Mouse (Mus musculus): ENCODE results near the gene Tnfrsf14. TPM values are rescaled to one million over a fixed set of nuclear protein-coding genes. Genes with fewer than 3 reads are reported as not detected.

Gene Tnfrsf14
- polyA plus RNA-seq, 1 experiment from 2014 or later, result not detected

DNA sequence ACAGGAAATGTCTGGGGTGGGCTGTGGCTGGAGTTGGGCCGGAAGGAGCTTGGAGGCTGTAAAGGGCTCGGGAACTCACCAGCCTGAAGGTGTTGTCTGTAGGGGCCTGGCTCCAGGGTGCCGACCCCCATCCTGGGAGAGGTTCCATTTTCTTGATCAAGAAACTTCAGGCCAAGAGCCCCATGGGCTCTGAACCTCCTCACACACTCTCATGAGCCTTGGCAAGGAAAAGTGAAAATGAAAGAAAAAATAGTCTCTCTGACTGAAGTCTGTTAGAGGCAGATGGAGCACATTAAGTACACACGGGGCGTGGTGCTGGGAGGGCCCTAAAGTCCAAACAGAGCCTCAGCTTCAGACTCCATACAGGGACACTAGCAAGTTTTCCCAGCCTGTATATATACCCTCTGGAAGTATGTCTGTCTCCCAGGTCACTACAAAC is 445 bp downstream of the Tnfrsf14 start:
- H3K9ac ChIP-seq (replicated peaks), result no peak overlapping the region
- H3K9me3 ChIP-seq, result no peaks in the 10 kb centered on the region
- WGBS, result 79% methylated on average over 5 of the region's 5 CpGs
- ATAC-seq (replicated peaks), result no peak
- no peak overlapping the region for H3K4me3 ChIP-seq
- H3K4me2 ChIP-seq (replicated peaks), result no peak overlapping the region
- no peaks in the 10 kb centered on the region for H3K4me1 ChIP-seq
- no peaks in the 10 kb centered on the region for H3K27me3 ChIP-seq
- H3K27ac ChIP-seq (replicated peaks), result no peak overlapping the region
- no peaks in the 10 kb centered on the region for H3K36me3 ChIP-seq

DNA sequence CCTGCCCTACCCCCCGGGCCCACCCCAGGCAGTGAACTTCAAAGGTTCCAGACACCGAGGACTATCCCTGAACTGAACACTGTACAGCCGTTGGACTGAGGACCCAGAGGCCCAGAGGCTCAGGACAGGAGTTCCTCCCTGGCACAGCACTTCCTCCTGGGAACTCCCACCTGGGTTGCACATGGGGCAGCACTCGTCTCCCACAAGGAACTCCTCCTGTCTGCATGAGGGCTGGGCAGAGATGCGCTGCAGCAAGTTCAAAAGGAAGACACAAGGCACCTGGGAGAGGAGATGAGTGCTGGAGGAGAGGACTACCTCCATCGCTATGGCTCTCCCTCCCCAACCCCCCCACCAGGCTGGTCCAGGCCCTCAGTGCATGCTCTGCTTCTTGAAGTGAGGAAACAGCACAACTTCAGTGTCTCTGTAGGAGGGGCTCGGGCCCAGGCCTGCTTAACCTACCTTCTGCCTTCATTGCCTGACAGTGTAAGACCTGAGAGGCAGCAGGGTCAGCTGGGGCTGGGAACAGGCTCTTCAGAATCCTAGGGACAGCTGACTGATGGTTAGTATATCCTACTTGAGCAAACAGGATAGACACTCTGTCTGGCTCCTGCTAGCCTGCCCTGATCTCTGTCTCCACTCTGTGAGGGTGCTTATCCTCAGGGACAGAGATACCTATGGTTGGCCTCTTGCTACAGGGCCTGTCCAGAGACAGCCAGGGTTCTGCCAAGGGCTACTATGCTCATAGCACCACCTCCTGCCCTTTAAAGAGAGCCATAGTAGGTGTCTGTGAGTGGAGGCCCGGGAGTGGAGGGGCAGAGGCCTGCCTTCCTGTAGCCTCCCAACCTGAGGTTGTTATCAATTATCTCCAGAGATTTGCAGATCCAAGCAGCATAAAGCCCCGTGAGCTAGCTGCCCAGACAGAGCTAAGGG is 1.1 kb downstream of the Tnfrsf14 start:
- WGBS, result 71% methylated on average over 9 of the region's 9 CpGs
- Histone ChIP-seq H3K4me3 (no peak overlapping the region), H3K9ac (replicated peaks) (no peak overlapping the region), H3K36me3 (no peaks in the 10 kb centered on the region), H3K9me3 (no peaks in the 10 kb centered on the region), H3K4me2 (replicated peaks) (no peak overlapping the region), H3K4me1 (no peaks in the 10 kb centered on the region), H3K27ac (replicated peaks) (no peak overlapping the region), H3K27me3 (no peaks in the 10 kb centered on the region)
- no peak for ATAC-seq (replicated peaks)

DNA sequence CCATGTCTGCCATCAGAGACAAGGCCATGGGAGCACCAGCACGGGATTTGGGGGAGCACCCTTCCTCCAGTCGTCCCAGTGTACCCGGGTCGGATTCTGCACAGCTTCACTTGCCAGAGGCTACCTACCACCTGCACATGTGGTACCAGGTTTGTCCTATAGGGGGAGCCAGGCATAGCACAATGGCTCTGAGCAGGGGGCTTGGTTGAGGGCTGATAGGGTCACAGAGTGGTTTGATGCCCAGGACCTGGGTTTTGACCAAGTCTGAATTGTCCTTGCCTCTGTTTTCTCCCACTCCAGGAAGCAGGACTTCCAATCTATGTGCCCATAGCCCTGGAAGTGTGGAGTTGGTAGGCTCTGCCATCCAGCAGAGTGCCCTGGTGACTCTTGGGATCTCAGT is 3.0 kb downstream of the Tnfrsf14 start:
- no peak overlapping the region for H3K4me2 ChIP-seq (replicated peaks)
- no peak overlapping the region for H3K27ac ChIP-seq (replicated peaks)
- ATAC-seq (replicated peaks), result no peak
- WGBS, result 54% methylated on average over 4 of the region's 4 CpGs
- H3K9me3 ChIP-seq, result no peaks in the 10 kb centered on the region
- H3K4me3 ChIP-seq, result no peak overlapping the region
- no peaks in the 10 kb centered on the region for H3K27me3 ChIP-seq
- H3K9ac ChIP-seq (replicated peaks), result no peak overlapping the region
- H3K36me3 ChIP-seq, result no peaks in the 10 kb centered on the region
- no peaks in the 10 kb centered on the region for H3K4me1 ChIP-seq

DNA sequence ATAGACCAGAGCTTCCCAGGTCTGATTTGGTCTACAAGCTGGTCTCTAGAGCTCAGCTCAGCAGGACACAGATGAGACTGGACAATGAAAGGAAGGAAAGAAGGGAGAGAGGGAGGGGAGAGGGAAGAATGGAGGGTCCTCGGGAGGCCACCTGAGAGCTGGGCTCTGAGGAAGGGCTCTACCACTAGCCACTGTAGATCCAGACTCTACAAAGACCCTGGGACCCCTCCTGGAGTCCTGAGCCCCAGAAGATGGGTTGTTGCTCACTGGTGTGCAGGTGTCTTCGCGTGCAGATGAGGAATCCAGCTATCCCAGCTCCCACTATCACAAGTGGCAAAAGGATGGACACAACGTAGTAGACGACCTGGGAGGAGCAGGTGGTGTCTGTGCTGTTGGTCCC is 5.4 kb downstream of the Tnfrsf14 start:
- Histone ChIP-seq H3K9me3 (no peaks in the 10 kb centered on the region), H3K27ac (replicated peaks) (no peak overlapping the region), H3K27me3 (no peaks in the 10 kb centered on the region), H3K9ac (replicated peaks) (no peak overlapping the region), H3K4me1 (no peaks in the 10 kb centered on the region), H3K4me3 (no peak overlapping the region), H3K4me2 (replicated peaks) (no peak overlapping the region), H3K36me3 (no peaks in the 10 kb centered on the region)
- WGBS, result 82% methylated on average over 5 of the region's 5 CpGs
- ATAC-seq (replicated peaks), result no peak

DNA sequence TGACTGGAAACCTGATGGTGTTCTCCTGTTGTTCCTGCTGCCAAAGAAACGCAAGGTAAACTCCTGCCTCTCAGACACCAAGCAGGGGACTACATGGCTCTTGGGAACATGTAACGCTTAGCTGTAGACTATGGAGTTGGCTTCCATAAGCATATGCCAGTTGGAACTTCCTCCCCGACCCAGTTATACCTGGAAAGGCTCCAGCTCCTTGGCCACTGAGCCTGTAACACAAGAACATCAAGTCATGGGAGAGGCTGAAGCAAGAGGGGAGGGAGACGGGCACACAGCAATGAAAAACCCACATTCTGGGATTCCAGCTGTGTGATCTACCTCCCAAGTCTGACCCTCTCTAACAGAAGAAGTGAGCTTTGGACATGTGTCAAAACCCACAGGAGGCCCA is 6.1 kb downstream of the Tnfrsf14 start:
- no peaks in the 10 kb centered on the region for H3K27me3 ChIP-seq
- no peak overlapping the region for H3K27ac ChIP-seq (replicated peaks)
- ATAC-seq (replicated peaks), result no peak
- no peaks in the 10 kb centered on the region for H3K36me3 ChIP-seq
- no peak overlapping the region for H3K4me2 ChIP-seq (replicated peaks)
- H3K9me3 ChIP-seq, result no peaks in the 10 kb centered on the region
- H3K4me1 ChIP-seq, result no peaks in the 10 kb centered on the region
- H3K4me3 ChIP-seq, result no peak overlapping the region
- no peak overlapping the region for H3K9ac ChIP-seq (replicated peaks)
- 80% methylated on average over 4 of the region's 4 CpGs for WGBS

DNA sequence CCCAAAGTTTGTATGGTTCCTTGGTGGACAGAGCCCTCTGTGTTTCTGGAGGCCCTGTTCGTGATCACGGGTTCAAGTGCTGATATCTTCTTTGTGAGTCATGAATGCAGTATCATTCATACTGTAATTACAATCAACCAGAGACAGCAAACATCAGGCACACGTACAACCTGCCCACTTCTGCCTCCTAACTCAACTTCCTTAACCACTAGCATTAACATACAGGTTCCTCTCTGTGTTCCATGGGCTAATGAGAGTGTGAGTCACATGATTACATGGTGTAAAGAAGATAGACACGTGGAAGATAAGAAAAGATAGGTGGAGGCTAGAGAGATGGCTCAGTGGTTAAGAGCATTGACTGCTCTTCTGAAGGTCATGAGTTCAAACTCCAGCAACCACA is 11.7 kb downstream of the Tnfrsf14 start:
- no peaks in the 10 kb centered on the region for H3K9me3 ChIP-seq
- no peaks in the 10 kb centered on the region for H3K27me3 ChIP-seq
- WGBS, result 83% methylated on average over 4 of the region's 4 CpGs
- ATAC-seq (replicated peaks), result no peak
- no peak overlapping the region for H3K4me2 ChIP-seq (replicated peaks)
- H3K4me1 ChIP-seq, result no peaks in the 10 kb centered on the region
- H3K4me3 ChIP-seq, result no peak overlapping the region
- H3K9ac ChIP-seq (replicated peaks), result no peak overlapping the region
- H3K27ac ChIP-seq (replicated peaks), result no peak overlapping the region
- H3K36me3 ChIP-seq, result no peaks in the 10 kb centered on the region

DNA sequence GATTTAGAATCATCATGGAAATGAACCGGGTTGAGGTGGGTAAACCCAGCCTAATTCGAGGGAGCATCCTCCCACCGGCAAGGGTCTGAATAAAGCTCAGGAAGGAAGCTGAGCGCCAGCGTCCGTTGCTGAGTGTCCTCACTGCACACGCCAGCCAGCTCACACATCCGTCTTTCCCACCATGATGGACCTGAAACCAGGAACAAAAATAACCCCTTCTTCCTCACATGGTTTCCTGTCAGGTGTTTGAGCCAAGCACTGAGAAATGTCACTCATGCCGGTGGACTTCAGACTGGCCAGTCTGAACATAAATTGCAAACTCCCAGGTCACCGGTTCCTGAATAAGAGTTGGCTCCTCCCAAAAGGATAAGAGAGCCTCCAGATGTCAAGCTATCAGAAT is 13.1 kb downstream of the Tnfrsf14 start:
- Histone ChIP-seq H3K9me3 (no peaks in the 10 kb centered on the region), H3K4me2 (replicated peaks) (no peak overlapping the region), H3K4me3 (no peak overlapping the region), H3K9ac (replicated peaks) (no peak overlapping the region), H3K27ac (replicated peaks) (no peak overlapping the region), H3K4me1 (no peaks in the 10 kb centered on the region), H3K27me3 (no peaks in the 10 kb centered on the region), H3K36me3 (no peaks in the 10 kb centered on the region)
- ATAC-seq (replicated peaks), result no peak
- 91% methylated on average over 10 of the region's 10 CpGs for WGBS

DNA sequence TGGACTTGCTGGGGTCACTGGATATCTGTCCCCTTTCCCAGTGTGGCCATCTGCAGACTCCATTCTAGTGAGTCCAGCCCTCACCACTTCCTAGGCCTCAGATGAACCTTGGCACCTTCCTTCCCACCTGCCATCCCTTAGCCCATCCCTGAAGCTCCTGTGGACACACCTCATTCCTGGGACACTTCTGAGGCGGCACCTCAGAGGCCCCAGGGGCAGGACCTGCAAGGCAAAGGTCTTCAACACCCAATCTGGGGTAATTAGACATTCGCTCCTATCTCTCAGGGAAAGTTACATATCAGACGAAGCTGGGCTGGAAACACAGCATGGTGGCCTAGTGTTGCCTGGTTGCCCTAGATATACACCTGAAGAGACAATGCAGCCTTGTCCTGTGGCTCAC is 13.7 kb downstream of the Tnfrsf14 start:
- no peaks in the 10 kb centered on the region for H3K27me3 ChIP-seq
- ATAC-seq (replicated peaks), result no peak
- H3K4me2 ChIP-seq (replicated peaks), result no peak overlapping the region
- no peak overlapping the region for H3K27ac ChIP-seq (replicated peaks)
- H3K4me1 ChIP-seq, result no peaks in the 10 kb centered on the region
- WGBS, result 92% methylated on average over 3 of the region's 3 CpGs
- no peaks in the 10 kb centered on the region for H3K9me3 ChIP-seq
- H3K36me3 ChIP-seq, result no peaks in the 10 kb centered on the region
- no peak overlapping the region for H3K4me3 ChIP-seq
- no peak overlapping the region for H3K9ac ChIP-seq (replicated peaks)

DNA sequence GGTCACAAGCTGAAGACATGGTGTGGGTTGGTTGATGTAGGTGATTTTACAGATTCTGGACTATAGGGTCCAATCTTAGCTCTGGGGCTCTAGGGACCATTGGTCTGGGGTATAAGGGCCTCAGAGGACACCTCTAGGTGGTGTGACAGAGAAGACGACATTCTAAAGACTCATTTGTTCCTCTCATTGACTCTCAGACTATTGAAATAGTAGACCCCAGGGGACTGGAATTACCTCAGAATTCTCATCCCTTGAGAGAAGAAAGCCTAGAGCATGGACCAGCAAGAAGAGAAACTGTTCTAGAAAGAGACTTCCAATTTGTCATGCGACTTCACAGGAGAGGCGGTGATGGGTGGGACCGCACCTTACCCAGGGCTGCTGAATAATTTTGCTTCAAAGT is 14.1 kb downstream of the Tnfrsf14 start:
- ATAC-seq (replicated peaks), result no peak
- H3K4me2 ChIP-seq (replicated peaks), result no peak overlapping the region
- no peak overlapping the region for H3K4me3 ChIP-seq
- no peaks in the 10 kb centered on the region for H3K9me3 ChIP-seq
- WGBS, result 93% methylated on average over 4 of the region's 4 CpGs
- H3K27ac ChIP-seq (replicated peaks), result no peak overlapping the region
- no peak overlapping the region for H3K9ac ChIP-seq (replicated peaks)
- no peaks in the 10 kb centered on the region for H3K4me1 ChIP-seq
- H3K36me3 ChIP-seq, result no peaks in the 10 kb centered on the region
- no peaks in the 10 kb centered on the region for H3K27me3 ChIP-seq

DNA sequence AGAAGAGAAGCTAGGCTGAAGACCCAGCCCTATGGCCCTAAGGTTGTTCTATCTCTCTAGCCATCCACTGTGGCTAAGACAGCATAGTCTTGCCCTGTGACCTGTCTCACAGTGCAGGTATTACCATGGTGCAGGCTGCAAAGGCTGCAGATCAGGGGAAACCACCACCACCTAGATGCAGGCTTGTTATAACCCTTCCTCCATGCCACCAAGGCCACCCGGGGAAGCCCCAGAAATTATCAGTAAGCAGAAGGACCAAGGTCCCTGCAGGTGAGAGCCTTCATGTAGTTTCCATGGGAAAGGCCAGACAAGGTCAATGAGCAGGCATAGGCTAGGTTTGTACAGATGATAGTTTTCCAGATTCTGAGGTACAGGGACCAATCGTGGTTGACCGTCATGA is 14.5 kb downstream of the Tnfrsf14 start:
- H3K9ac ChIP-seq (replicated peaks), result no peak overlapping the region
- no peak overlapping the region for H3K27ac ChIP-seq (replicated peaks)
- H3K4me3 ChIP-seq, result no peak overlapping the region
- H3K4me2 ChIP-seq (replicated peaks), result no peak overlapping the region
- no peak for ATAC-seq (replicated peaks)
- H3K9me3 ChIP-seq, result no peaks in the 10 kb centered on the region
- no peaks in the 10 kb centered on the region for H3K27me3 ChIP-seq
- no peaks in the 10 kb centered on the region for H3K4me1 ChIP-seq
- H3K36me3 ChIP-seq, result no peaks in the 10 kb centered on the region
- 92% methylated on average over 3 of the region's 3 CpGs for WGBS

DNA sequence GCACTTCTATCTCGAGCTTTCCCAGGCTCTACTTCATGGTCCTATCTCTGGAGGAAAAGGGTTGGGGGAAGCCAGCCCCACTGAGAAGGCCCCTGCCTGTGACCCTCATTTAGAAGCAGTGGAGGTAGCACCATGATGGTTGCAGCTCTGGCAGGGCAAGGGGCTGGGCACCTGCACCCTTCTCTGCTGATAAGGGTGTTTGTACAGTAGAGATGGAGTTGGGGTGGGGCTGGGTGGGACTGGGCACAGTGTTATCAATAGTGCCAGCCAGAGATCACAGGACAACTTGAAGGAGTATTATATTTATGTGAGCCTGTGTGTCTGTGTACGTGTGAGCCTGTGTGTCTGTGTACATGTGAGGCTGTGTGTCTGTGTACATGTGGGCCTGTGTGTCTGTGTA is 16.7 kb downstream of the Tnfrsf14 start:
- Histone ChIP-seq H3K27ac (replicated peaks) (no peak overlapping the region), H3K9ac (replicated peaks) (no peak overlapping the region), H3K4me1 (peaks cover 4% of the 10 kb centered on the region), H3K36me3 (no peaks in the 10 kb centered on the region), H3K4me3 (no peak overlapping the region), H3K9me3 (no peaks in the 10 kb centered on the region), H3K4me2 (replicated peaks) (no peak overlapping the region), H3K27me3 (no peaks in the 10 kb centered on the region)
- no peak for ATAC-seq (replicated peaks)
- 83% methylated on average over 2 of the region's 2 CpGs for WGBS

DNA sequence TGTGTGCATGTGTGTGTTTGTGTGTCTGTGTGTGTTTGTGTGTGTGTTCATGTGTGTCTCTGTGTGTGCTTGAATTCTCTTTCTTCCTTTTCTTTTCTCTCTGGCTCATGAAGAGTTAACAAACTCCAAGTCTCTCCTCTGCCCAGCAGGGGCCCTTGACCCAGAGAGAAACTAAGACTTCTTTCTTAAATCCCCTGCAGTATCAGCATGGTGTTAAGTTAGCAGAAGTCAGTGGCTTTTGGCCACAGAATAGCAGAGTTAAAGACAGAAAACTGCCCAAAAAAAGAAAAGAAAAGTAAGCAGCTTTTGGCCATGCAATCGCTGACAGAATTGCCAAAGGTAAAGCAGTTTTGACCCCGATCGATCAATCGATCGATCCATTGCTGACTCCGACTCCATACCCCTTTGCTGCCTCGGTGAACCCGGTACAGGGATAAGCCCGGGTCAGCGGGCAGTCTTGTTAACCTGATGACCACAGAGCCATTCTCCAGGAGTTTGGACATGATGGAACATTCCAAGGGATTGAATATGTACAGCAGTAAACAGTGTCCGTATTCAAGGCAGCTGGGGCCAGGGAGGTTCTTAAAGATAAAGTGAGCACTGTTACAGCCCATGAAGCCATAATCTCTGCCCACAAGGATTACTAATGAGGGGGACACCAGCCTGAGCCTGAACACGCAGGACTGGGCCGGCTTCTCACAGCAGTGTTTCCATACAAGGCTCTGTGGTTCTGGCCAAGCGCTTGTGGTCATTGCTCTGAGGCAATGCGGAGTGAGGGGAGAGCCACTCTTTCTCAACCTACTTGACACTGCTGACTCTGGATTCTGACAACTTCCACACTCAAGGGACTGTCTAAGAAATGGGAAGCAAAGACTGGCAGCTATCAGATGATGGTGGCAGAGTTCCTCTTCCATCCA is 17.5 kb downstream of the Tnfrsf14 start:
- ATAC-seq (replicated peaks), result no peak
- WGBS, result 16% methylated on average over 15 of the region's 15 CpGs
- Histone ChIP-seq H3K9me3 (no peaks in the 10 kb centered on the region), H3K4me3 (no peak overlapping the region), H3K36me3 (no peaks in the 10 kb centered on the region), H3K4me1 (peaks cover 4% of the 10 kb centered on the region), H3K27ac (replicated peaks) (no peak overlapping the region), H3K4me2 (replicated peaks) (no peak overlapping the region), H3K9ac (replicated peaks) (no peak overlapping the region), H3K27me3 (no peaks in the 10 kb centered on the region)

Measured in forebrain, embryonic 15.5 days (tissue).